Mouse (Mus musculus): ENCODE data around the gene Rbpj. TPM values are rescaled to one million over a fixed set of nuclear protein-coding genes. Genes with fewer than 3 reads are reported as not detected.

The Rbpj gene
- total RNA-seq, 2 experiments from 2014 or later, result 21.6 to 24.0 TPM

- DNase-seq (ENCODE audit: low spot score in 2 of 2), result no peak
- TF ChIP-seq CTCF (conservative IDR thresholded peaks at IDR 0.05), result no peak
- Histone ChIP-seq H3K27ac (no peak overlapping the region), H3K4me3 (no peak overlapping the region)
These were observed 13.0 kb upstream of the Rbpj start for GRCm38 (mm10) chr5:53452920-53453319.

- no peak for TF ChIP-seq CTCF (conservative IDR thresholded peaks at IDR 0.05)
- Histone ChIP-seq H3K4me3 (no peak overlapping the region), H3K27ac (no peak overlapping the region)
- DNase-seq (ENCODE audit: low spot score in 2 of 2), result peak; percentile 13
These were observed 11.2 kb upstream of the Rbpj start for GRCm38 (mm10) chr5:53454706-53455105.

- DNase-seq (ENCODE audit: low spot score in 2 of 2), result no peak
- H3K4me3 ChIP-seq, result no peak overlapping the region
- H3K27ac ChIP-seq, result no peak overlapping the region
- no peak for TF ChIP-seq CTCF (conservative IDR thresholded peaks at IDR 0.05)
These were observed 10.5 kb upstream of the Rbpj start for GRCm38 (mm10) chr5:53455459-53455858.

- H3K4me3 ChIP-seq, result no peak overlapping the region
- H3K27ac ChIP-seq, result no peak overlapping the region
- TF ChIP-seq CTCF (conservative IDR thresholded peaks at IDR 0.05), result no peak
- no peak for DNase-seq (ENCODE audit: low spot score in 2 of 2)
These were observed 5.8 kb upstream of the Rbpj start for GRCm38 (mm10) chr5:53460196-53460595.

GRCm38 (mm10) chr5:53463098-53464018 lies 2.6 kb upstream of the Rbpj start:
- no peak for DNase-seq (ENCODE audit: low spot score in 2 of 2)
- no peak overlapping the region for H3K27ac ChIP-seq
- H3K4me3 ChIP-seq, result no peak overlapping the region
- TF ChIP-seq CTCF (conservative IDR thresholded peaks at IDR 0.05), result no peak

- Histone ChIP-seq H3K4me3 (no peak overlapping the region), H3K27ac (no peak overlapping the region)
- no peak for TF ChIP-seq CTCF (conservative IDR thresholded peaks at IDR 0.05)
- no peak for DNase-seq (ENCODE audit: low spot score in 2 of 2)
These were observed 726 bp downstream of the Rbpj start for GRCm38 (mm10) chr5:53466422-53467333.

- no peak for TF ChIP-seq CTCF (conservative IDR thresholded peaks at IDR 0.05)
These were observed 1.6 kb downstream of the Rbpj start for GRCm38 (mm10) chr5:53467602-53468001.

GRCm38 (mm10) chr5:53468366-53468765 lies 2.4 kb downstream of the Rbpj start:
- no peak overlapping the region for H3K4me3 ChIP-seq
- TF ChIP-seq CTCF (conservative IDR thresholded peaks at IDR 0.05), result no peak
- DNase-seq (ENCODE audit: low spot score in 2 of 2), result no peak
- no peak overlapping the region for H3K27ac ChIP-seq

More at GRCm38 (mm10) chr5:53467602-53468001, 1.6 kb downstream of the Rbpj start:
- no peak for DNase-seq (ENCODE audit: low spot score in 2 of 2)
- Histone ChIP-seq H3K27ac (no peak overlapping the region), H3K4me3 (no peak overlapping the region)

GRCm38 (mm10) chr5:53469098-53469776 lies 3.3 kb downstream of the Rbpj start:
- Histone ChIP-seq H3K27ac (no peak overlapping the region), H3K4me3 (no peak overlapping the region)
- no peak for DNase-seq (ENCODE audit: low spot score in 2 of 2)
- no peak for TF ChIP-seq CTCF (conservative IDR thresholded peaks at IDR 0.05)

GRCm38 (mm10) chr5:53469777-53470131 lies 3.8 kb downstream of the Rbpj start:
- DNase-seq (ENCODE audit: low spot score in 2 of 2), result no peak
- no peak for TF ChIP-seq CTCF (conservative IDR thresholded peaks at IDR 0.05)
- no peak overlapping the region for H3K4me3 ChIP-seq

GRCm38 (mm10) chr5:53470141-53471079 lies 4.5 kb downstream of the Rbpj start:
- no peak overlapping the region for H3K27ac ChIP-seq
- no peak for TF ChIP-seq CTCF (conservative IDR thresholded peaks at IDR 0.05)
- DNase-seq (ENCODE audit: low spot score in 2 of 2), result no peak
- no peak overlapping the region for H3K4me3 ChIP-seq

More at GRCm38 (mm10) chr5:53469777-53470131, 3.8 kb downstream of the Rbpj start:
- no peak overlapping the region for H3K27ac ChIP-seq

- Histone ChIP-seq H3K27ac (no peak overlapping the region), H3K4me3 (no peak overlapping the region)
- TF ChIP-seq CTCF (conservative IDR thresholded peaks at IDR 0.05), result no peak
- DNase-seq (ENCODE audit: low spot score in 2 of 2), result no peak
These were observed 6.5 kb downstream of the Rbpj start for GRCm38 (mm10) chr5:53472485-53472884.

Measured in layer of hippocampus, adult 2 months (tissue).